Mouse (Mus musculus) thymus, adult 2 months (tissue): ENCODE data around the gene Ube2cbp. TPM values are rescaled to one million over a fixed set of nuclear protein-coding genes. Genes with fewer than 3 reads are reported as not detected.

Experiments used
- DNase-seq: peaks from one replicate; pipeline ENCODE4 v3.0.0; 2021
- H3K27ac ChIP-seq: fragments of 200-500 bp; 2 replicates; pipeline ENCODE4 v1.5.1; 2012; ENCODE audit warnings: low read length, control low read depth; ENCODE audit not compliant: control insufficient read depth, insufficient read depth
- H3K27me3 ChIP-seq: fragments of 200-500 bp; 2 replicates; pipeline ENCODE4 v1.6.1; 2012; ENCODE audit warnings: mild to moderate bottlenecking, low read length, moderate library complexity, mixed read lengths; ENCODE audit not compliant: control insufficient read depth, insufficient read depth
- H3K36me3 ChIP-seq: fragments of 200-500 bp; 2 replicates; pipeline ENCODE4 v1.6.1; 2012; ENCODE audit warnings: mild to moderate bottlenecking, low read length, moderate library complexity; ENCODE audit not compliant: control insufficient read depth, insufficient read depth
- H3K4me1 ChIP-seq: fragments of 200-500 bp; replicated peaks from 2 replicates; pipeline ENCODE4 v1.6.1; 2012; ENCODE audit warnings: low read length; ENCODE audit not compliant: control insufficient read depth, insufficient read depth
- H3K4me3 ChIP-seq: fragments of 200-500 bp; 2 replicates; pipeline ENCODE4 v1.5.1; 2012; ENCODE audit warnings: mild to moderate bottlenecking, low read length, control low read depth, moderate library complexity; ENCODE audit not compliant: control insufficient read depth, insufficient read depth
- CTCF ChIP-seq: fragments of 200-500 bp; IDR thresholded peaks from 2 replicates; pipeline ENCODE4 v1.5.1; 2012; ENCODE audit warnings: mild to moderate bottlenecking, control low read depth, low read length, moderate library complexity, borderline replicate concordance; ENCODE audit not compliant: control insufficient read depth, poor library complexity, insufficient read depth; ENCODE audit errors: extremely low read depth
- POLR2A ChIP-seq: fragments of 200-500 bp; IDR thresholded peaks from 2 replicates; pipeline ENCODE4 v1.6.1; 2012; ENCODE audit warnings: mild to moderate bottlenecking, low read length, control low read depth, moderate library complexity; ENCODE audit not compliant: control insufficient read depth, poor library complexity, insufficient read depth; ENCODE audit errors: extremely low read depth
- WGBS: fragments of 180-500 bp; shearing (Covaris S2); methylation state at CpG from one replicate; pipeline ENCODE4 v1.1.7; 2018; 5-methylcytosine and 5-hydroxymethylcytosine counted together
- polyA plus RNA-seq: library from polyadenylated mRNA; depleted of rRNA; stranded (reverse); fragments of >200 nt; gene quantifications from 2 replicates; pipeline ENCODE4 v1.2.3, GENCODE M21; 2012; rRNA removed

Gene Ube2cbp
- 2.2 and 2.7 TPM in 2 replicates for polyA plus RNA-seq

GRCm38 (mm10) chr9:86464151-86465105 is at the start of gene Ube2cbp:
Gene Ube2cbp, minus strand, starts transcription at chr9:86464950.
- H3K4me1 ChIP-seq = no peaks in the 10 kb centered on the region
- 2% methylated on average over 70 of the region's 70 CpGs for WGBS
- H3K27ac ChIP-seq = no peak within 1 kb of the TSS
- TF ChIP-seq CTCF = peak; percentile 99
- peak; percentile 40; the same call in 1 of the 2 replicates for TF ChIP-seq POLR2A
- peak within 1 kb of the TSS; percentile 60 for H3K4me3 ChIP-seq
- H3K36me3 ChIP-seq = no peaks in the 10 kb centered on the region
- no peaks in the 10 kb centered on the region for H3K27me3 ChIP-seq
- DNase-seq = peak; percentile 86

GRCm38 (mm10) chr9:86514390-86514789 is 49.6 kb upstream of the Ube2cbp start:
- TF ChIP-seq POLR2A (no peak), CTCF (no peak)
- Histone ChIP-seq H3K27me3 (no peaks in the 10 kb centered on the region), H3K27ac (no peak overlapping the region), H3K4me3 (no peak overlapping the region), H3K4me1 (no peaks in the 10 kb centered on the region), H3K36me3 (peaks cover 48% of the 10 kb centered on the region)
- DNase-seq = no peak
- WGBS = 96% methylated on average over 3 of the region's 3 CpGs

DNA sequence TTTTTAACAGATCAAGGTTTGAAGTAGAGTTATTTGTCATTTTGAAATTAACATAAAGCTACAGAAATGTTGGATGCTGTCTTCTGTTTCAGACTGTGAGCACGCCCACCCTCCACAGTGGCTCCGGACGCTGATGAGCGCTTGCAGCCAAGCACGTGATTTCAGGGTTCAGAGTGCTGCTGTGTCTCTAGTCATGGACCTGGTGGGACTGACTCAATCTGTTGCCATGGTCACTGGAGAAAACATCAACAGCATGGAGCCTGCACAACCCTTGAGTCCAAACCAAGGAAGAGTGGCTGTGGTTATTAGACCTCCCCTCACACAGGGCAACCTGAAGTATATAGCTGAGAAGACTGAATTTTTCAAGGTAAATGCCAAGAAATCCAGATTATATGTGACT is 49.0 kb upstream of the Ube2cbp start:
- H3K4me3 ChIP-seq = no peak overlapping the region
- peaks cover 48% of the 10 kb centered on the region for H3K36me3 ChIP-seq
- 97% methylated on average over 5 of the region's 5 CpGs for WGBS
- H3K27me3 ChIP-seq = no peaks in the 10 kb centered on the region
- no peak overlapping the region for H3K27ac ChIP-seq
- DNase-seq = no peak
- no peaks in the 10 kb centered on the region for H3K4me1 ChIP-seq
- TF ChIP-seq POLR2A (no peak), CTCF (no peak)

- Histone ChIP-seq H3K27me3 (no peaks in the 10 kb centered on the region), H3K27ac (no peak overlapping the region), H3K4me3 (no peak overlapping the region), H3K36me3 (peaks cover 24% of the 10 kb centered on the region), H3K4me1 (no peaks in the 10 kb centered on the region)
- WGBS = 96% methylated on average over 4 of the region's 4 CpGs
- no peak for DNase-seq
- TF ChIP-seq CTCF (no peak), POLR2A (no peak)
These were observed 42.7 kb upstream of the Ube2cbp start for GRCm38 (mm10) chr9:86507437-86507836.

GRCm38 (mm10) chr9:86499083-86499482 is 34.3 kb upstream of the Ube2cbp start:
- H3K27ac ChIP-seq = no peak overlapping the region
- no peak overlapping the region for H3K4me3 ChIP-seq
- no peaks in the 10 kb centered on the region for H3K4me1 ChIP-seq
- DNase-seq = no peak
- H3K36me3 ChIP-seq = peaks cover 8% of the 10 kb centered on the region
- TF ChIP-seq POLR2A = no peak
- no peak for TF ChIP-seq CTCF
- H3K27me3 ChIP-seq = no peaks in the 10 kb centered on the region
- WGBS = 99% methylated on average over 3 of the region's 3 CpGs

- DNase-seq = no peak
- Histone ChIP-seq H3K27me3 (no peaks in the 10 kb centered on the region), H3K36me3 (peaks cover 6% of the 10 kb centered on the region; the same call in 1 of the 2 replicates), H3K27ac (no peak overlapping the region), H3K4me3 (no peak overlapping the region), H3K4me1 (no peaks in the 10 kb centered on the region)
- WGBS = 96% methylated on average over 4 of the region's 4 CpGs
- TF ChIP-seq CTCF = no peak
- TF ChIP-seq POLR2A = no peak
These were observed 31.5 kb upstream of the Ube2cbp start for GRCm38 (mm10) chr9:86496261-86496660.
